Mouse (Mus musculus): ENCODE measurements around the gene Dnajc15. TPM values are rescaled to one million over a fixed set of nuclear protein-coding genes. Genes with fewer than 3 reads are reported as not detected.
A peak's percentile ranks its signal among the peaks of the same experiment; 100 is the strongest.
"Not testable (repeated sequence)": the region's sequence is repeated elsewhere in the genome, so short reads cannot be mapped to it uniquely, and the experiment has no call there.

Gene Dnajc15
- polyA plus RNA-seq (2012; rRNA removed), result 26.9 and 27.1 TPM in 2 replicates

DNA sequence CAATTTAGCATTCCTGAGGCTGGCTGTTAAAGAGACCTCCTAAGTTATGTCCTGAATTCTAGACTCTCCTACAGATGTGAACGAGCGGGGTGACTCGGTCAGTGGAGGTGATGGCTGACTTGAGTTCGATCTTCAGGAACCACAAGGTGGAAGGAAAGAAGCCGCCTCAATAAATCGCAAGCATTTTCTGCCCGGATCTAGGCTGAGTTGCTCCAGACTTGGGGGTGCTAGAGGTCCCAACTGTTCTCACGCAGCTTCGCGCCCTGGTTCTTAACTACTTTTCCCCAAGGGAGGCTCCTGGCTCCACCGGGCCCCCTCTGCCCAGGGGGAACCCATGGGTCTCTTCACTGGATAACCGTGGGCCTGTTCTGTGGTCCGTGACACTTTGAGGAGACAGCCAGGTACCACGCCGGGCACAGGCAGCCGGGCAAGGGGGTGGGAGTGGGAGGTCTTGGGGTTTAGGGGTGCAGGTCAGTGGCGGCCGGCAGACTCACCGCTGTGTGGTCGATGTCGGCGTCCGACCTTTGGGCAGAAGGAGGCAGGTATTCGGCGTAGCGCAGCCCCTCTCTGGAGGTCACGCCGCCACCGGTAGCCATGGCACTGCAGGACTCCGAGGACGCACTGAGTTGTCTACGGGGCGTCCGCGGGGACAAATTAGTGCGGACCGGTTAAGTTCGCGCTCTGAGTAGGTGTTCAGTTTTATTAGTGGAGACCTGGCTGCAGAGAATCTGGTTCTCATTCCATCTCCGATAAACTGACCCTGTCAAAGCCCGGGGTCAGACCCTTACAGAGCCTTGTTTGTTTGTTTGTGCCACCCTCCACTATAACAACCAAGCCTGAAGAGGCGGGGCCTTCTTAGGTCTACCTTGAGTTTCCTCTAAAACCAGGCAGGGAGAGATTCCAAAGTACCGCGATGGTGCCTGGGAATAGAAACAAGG lies at the start of gene Dnajc15:
Gene Dnajc15 (minus strand): TSS at position 822 of the 938 bp plus-strand sequence.
- DNase-seq (ENCODE audit: extremely low spot score in 1 of 2, low spot score in 1 of 2), result peak; percentile 60 to 90

DNA sequence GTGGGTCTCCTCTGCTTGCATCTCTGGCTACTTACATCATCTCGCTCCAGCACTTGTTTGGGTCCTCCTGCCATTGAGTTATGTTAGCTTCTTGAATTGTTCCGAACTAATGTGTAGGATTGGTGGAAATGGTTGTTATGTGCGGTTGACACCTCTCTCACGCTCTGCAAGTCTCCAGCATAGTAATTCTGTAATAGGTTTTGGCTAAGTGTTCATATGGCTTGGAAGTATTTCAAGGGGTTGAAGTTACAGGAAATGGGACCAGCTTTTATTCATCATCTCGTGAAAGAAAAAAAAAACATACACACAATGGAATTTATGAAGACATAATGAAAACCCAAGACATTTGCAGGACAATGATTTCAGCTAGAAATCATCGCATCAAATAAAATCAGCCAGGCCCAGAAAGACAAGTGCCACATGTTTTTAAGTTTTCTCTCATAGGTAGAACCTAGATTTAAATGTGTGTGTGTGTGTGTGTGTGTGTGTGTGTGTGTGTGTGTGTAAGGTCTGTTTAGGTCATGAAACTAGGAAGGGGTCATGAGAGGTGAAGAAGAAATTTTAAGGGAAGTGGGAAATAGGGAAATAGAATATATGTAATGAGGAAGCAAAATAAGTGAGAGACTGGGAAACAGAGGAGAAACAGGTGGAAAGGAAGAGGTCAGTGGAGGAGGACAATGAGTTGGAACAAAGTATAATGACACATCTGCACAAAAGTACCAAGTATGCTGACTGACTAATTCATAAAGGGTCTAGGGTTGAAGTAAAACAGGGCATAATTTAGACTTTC lies 48.3 kb upstream of the Dnajc15 start:
- no peak for DNase-seq (ENCODE audit: extremely low spot score in 1 of 2, low spot score in 1 of 2)

DNA sequence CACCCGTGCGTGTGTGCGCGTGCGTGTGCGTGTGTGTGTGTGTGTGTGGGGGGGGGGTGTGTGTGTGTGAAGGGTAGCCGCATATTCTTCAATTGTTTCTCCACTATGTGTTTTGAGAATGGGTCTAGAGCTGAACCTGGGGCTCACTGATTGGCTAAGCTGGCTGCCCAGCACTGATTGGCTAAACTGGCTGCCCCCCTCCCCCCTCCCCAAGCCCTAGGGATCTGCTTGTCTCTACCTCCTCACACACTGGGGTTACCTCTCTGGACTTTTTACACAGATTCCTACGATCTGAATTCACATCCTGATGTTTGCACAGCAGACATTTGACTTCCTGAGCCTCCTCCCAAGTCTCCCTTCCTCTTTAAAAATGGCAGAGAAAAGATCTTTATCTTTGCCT lies 46.7 kb upstream of the Dnajc15 start:
- DNase-seq (ENCODE audit: extremely low spot score in 1 of 2, low spot score in 1 of 2), result no peak

DNA sequence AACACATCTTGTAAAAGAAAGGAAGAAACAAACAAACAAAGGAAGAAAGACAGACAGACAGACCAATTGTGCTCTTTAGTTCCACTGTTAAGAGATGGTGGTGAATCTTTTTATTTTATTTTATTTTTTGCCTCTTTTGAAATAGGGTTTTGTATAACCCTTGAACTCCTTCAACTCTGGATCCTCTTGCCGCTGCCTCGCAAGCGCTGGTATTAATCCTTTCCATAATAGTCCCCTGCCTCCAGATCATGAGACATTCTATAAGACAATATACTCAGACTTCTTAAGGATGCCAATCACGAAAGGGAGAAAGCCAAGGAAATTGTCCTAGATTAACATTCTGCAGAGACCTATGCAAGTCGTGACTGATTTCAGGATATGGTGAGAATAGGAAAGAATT lies 40.9 kb upstream of the Dnajc15 start:
- no peak for DNase-seq (ENCODE audit: extremely low spot score in 1 of 2, low spot score in 1 of 2)

DNA sequence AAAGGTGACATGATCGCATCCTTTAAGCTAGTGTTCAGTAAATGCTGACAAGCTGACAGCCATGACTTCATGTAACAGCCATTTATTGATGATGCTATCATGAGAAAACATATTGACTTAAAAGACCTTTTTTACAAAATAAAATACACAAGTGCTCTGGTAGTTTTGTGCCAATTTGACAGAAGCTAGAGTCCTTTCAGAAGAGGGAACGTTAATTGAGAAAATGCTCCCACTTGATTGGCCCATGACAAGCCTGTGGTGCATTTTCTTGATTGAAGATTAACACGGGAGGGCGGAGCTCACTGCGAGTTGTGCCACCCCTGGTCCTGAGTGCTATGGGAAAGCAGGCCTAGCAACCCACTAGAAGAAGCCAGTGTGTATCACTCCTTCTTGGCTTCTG lies 31.7 kb upstream of the Dnajc15 start:
- DNase-seq (ENCODE audit: extremely low spot score in 1 of 2, low spot score in 1 of 2), result no peak

DNA sequence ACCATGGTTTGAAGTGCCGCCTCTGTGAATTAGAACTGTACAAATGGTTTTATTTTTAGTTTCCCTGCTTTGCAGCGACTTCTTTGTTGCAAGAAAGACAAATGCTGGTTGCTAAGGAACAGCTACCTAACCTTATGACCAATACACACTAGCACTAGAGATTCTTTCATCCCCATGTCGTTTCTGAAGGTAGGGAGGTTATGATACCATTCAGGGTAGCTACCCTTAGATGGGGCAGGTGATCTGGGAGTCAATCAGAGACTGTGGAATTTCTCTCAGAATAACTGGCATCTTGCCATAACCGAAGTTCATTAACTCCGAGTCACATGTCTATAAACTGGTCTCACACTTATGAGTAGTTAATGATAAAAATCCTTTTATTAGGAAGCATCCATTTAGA lies 30.5 kb upstream of the Dnajc15 start:
- no peak for DNase-seq (ENCODE audit: extremely low spot score in 1 of 2, low spot score in 1 of 2)

DNA sequence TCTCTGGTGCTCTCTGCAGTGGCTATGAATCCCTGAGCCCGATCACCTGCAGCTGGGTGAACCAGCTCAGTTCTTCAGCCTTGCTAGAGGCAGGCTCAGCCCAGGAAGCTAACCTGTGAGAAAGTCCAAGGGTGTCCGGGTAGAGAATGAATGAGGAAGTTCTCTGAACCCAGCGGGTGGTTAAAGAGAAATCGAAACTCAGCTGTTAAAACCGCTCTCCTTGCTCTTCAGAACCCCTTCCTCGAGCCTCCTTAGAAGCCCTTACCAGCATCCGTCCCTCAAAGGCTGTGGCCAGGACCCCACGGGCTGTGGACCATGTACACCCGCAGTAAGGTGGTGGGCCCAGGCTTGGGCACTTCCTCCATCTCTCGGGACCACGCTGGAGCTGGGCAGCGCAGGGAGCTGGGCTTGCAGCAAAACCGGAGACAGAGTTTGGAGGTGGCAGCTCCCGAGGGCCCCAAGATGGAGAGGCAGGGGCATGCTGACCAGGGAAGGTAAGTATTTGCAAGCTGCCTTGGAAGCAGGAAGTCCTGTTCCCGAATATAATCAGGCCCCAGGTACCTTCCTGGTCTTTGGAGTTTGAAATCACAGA lies 29.3 kb upstream of the Dnajc15 start, which contains the start of gene Epsti1:
Gene Epsti1 (plus strand): TSS at position 69 of the 592 bp plus-strand sequence.
- DNase-seq (ENCODE audit: extremely low spot score in 1 of 2, low spot score in 1 of 2), result no peak

DNA sequence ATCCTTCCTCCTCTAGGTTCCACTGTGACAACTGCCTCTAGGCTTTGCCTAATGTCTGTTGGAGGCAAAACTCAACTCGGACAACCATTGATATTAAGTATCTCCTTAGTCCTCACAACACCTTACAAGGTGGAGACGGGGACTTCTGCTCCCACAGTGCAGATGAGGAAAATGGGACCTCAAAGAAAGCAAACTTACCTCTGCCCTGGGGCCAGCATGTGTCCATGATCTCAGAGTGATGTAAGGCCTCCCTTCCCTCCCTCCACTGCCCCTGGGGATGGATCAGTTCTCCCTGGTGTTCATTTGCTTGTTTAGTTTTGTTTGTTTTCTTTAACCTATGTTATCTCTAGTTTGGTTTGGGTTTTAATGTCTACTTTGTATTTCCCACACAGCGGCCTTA lies 27.6 kb upstream of the Dnajc15 start:
- no peak for DNase-seq (ENCODE audit: extremely low spot score in 1 of 2, low spot score in 1 of 2)

DNA sequence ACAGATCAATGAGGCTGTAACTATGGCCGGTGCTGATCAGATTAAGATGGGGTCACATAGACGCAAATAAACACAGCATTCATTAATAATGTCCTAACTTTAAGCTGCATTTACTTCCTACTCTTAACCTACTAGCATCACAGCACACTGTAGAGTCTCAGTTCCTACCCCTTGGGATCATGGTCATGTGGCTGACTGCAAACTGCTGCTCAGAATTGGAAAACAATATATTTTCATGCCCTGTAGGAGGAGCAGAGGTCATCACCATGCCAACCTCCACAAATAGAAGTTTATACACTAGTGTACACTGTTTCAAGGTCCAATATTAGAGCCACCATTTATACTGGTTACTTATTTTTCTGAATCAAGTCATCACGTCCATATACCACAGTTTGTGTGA lies 21.0 kb upstream of the Dnajc15 start:
- DNase-seq (ENCODE audit: extremely low spot score in 1 of 2, low spot score in 1 of 2), result no peak

DNA sequence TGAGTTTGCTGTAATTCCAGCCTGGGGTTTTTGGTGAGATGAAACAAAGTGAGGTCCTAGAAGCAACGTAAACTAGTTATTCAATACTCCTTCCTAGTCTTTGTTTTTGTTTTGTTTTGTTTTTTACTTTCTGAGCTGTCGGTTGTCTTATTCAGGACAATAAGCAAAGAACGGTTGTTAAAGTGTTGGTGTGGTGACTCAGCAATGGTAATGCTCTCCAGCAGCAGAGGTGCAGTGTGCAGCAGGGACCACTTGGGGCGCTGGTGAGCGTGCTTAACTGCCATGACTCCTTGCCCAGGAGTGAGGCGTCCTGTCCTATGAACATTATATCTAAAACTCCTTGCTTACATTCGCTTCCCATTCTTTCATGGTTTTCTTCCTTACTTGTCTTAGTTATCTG lies 15.0 kb upstream of the Dnajc15 start:
- DNase-seq (ENCODE audit: extremely low spot score in 1 of 2, low spot score in 1 of 2), result no peak

DNA sequence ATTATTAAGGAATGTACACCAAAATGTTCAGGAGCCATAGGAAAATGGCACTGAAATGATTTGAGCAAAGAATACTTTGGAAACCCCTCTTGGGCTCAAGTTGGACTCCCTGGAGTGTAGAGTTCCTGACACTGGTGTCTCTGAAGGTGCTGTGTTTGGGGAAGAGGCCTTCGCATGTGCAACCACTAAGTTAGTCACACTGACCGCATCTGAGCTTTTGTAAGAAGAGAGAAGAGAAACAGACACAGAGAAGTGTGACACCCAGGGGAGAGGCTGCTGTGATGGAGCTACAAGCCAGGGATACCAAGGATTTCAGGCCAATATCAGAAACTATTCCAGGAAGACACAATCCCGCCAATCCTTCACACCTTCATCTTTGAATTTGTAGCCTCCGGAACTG lies 12.0 kb upstream of the Dnajc15 start:
- no peak for DNase-seq (ENCODE audit: extremely low spot score in 1 of 2, low spot score in 1 of 2)

DNA sequence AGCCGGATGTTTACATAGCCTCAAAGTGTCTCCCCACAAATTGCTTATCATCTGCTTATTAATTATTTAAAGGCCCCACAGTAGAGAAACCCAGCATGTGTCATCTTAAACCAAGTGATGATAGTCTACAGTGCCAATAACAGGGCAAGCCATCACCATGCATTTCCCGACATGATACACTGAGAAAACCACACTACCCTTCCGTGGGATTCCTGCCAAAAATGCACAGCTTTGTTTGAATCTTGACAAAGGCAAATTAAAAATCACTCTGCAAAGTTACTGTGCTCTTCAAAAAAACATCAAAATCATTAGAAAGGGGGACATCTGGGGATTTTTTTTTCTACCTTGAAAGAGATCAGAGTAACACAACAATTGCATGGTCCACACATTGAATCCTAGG lies 11.5 kb upstream of the Dnajc15 start:
- DNase-seq (ENCODE audit: extremely low spot score in 1 of 2, low spot score in 1 of 2), result no peak

DNA sequence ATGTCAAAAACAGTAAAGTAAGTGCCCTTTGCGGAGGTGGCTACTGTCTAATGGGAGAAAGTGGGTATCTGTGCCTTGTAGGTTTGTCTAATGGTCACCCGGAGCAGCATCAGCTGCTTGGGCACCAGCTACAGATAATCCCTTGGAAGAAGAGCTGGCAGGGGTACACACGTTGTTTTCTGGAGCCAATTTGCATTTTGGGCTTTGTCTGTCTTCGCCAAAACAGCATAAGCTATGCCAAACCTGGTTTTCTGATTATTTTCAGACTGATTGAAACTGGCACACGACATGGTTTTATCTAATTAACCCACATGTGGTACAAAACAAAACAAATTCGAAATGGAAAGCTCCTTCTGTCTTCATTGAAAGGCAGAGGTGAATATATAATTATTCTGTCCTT lies 7.7 kb upstream of the Dnajc15 start:
- no peak for DNase-seq (ENCODE audit: extremely low spot score in 1 of 2, low spot score in 1 of 2)

DNA sequence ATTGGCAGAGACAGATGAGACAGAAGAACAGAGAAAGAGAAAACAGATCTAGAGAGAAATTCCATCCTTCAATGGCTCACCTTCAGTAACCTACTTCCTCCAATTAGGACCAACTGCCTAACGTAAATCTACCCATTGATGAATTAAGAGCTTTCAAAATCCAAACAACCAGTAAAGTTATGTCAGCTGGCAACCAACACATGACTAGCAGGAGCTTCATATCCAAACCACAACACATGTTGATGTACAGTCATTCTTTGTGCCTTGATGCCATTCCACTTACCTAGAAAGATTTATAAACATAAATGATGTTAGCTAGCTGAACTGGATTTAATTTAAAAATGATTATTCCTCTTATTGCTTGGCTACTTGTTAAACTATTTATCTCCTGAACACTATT lies 7.1 kb upstream of the Dnajc15 start:
- DNase-seq (ENCODE audit: extremely low spot score in 1 of 2, low spot score in 1 of 2), result no peak

DNA sequence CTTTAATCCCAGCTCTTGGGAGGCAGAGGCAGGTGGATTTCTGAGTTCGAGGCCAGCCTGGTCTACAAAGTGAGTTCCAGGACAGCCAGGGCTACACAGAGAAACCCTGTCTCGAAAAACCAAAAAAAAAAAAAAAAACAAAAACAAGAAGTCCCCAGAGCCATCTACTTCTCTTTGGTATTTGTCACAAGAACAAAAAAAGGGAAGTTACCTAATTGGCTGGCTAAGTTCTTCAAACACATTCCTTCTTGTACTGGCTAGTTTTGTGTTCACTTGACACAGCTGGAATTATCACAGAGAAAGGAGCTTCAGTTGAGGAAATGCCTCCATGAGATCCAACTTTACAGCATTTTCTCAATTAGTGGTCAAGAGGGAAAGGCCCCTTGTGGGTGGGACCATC lies 3.0 kb upstream of the Dnajc15 start:
- not testable (repeated sequence) for DNase-seq (ENCODE audit: extremely low spot score in 1 of 2, low spot score in 1 of 2)

DNA sequence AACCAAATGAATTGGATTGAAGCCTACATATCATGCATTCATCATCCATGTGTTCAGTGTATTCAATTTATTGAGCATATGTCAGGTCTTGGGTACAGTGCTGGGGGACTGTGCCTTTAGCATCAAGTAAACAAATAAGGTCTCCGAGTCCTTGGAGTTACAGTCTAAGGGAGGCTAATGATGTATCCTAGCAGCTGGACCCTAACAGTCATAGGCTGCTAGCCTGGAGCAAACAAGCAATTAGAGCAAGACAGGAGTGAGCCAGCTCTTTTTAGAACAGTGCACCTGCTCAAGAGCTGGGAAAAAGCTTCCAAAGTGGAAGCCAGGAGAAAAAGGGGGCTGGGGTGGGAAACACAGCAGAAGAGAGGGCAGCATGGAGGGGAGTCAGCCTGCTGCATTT lies 1.3 kb upstream of the Dnajc15 start:
- no peak for DNase-seq (ENCODE audit: extremely low spot score in 1 of 2, low spot score in 1 of 2)

DNA sequence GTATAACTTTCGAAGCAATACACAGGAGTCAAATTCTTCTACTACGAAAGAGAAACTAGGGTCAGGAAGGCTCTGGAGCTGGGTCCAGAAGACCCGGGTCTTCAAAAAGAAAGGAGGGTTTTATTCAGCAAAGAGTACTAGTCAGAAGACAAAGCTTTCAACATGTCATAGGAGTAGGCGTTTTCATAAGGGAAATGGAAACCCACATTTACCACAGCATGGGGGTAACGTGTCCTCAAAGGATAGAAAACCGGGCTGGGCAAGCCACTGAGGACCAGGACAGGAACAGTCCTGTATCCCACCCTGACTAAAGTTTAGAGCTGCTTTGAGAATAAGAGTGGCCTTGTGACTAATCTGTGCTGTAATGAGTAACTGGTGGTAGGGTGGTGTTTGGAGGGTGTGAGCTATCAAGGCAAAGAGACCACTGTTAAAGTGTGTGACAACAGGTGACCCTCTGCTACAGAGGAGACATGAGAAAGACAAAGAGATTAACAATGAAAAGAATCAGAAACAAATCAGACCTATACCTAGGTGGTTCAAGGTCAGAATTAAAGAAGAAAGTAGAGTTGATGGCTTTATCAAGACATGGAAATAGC lies 3.4 kb downstream of the Dnajc15 start:
- DNase-seq (ENCODE audit: extremely low spot score in 1 of 2, low spot score in 1 of 2), result no peak

DNA sequence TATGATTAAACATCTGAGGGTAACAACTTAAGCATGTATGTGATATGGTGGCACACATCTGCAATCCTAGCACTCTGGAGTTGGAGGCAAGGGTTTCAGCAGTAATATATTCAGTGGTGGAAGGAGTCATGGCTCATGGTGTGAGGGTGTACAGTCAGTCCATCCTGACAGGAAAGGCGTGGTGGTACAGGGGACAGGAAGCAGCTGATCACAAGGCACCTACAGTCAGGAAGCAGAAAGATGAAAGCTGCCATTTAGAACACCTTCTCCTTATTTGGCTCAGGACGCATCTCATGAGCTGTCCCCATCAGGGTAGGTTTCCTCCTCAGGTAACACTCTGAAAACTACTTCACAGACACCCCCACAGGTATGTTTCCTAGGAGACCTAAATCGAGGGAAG lies 4.0 kb downstream of the Dnajc15 start:
- DNase-seq (ENCODE audit: extremely low spot score in 1 of 2, low spot score in 1 of 2), result no peak

DNA sequence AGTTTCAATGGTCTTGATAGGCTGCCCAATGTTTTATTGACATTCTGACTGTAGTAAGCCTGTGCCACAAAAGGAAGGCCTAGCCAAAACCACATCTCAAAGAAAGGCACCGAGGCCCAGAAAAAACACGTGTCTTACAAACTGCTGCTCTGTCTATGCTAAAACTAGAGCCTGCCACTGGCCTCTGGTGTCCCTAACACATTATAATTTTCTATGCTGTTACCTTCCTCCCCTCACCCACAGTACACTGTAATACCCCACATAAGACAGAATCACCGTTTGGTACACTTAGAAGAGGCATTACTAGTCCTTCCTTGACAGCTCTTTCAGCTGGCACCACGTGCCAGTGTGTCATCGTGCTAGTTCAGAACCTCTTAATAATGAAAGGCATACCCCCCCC lies 7.3 kb downstream of the Dnajc15 start:
- DNase-seq (ENCODE audit: extremely low spot score in 1 of 2, low spot score in 1 of 2), result no peak

DNA sequence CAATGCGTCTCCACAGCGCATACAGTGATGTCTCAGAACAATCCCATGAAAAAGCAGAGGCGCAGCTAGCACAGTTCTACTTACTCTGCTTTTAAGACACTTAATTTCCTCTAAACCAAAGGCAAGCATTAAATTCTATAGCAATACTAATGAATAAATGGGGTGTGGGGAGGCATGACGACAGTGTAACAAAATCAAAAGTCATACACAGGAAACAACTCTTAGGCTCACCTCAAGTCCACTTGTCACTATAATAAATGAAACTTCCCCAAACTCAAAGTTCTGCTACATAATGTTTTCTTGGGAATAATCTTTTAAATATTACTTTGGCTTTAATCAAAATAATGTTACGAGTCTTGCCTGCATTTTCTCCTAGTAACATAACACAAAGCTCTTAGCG lies 10.4 kb downstream of the Dnajc15 start:
- no peak for DNase-seq (ENCODE audit: extremely low spot score in 1 of 2, low spot score in 1 of 2)

DNA sequence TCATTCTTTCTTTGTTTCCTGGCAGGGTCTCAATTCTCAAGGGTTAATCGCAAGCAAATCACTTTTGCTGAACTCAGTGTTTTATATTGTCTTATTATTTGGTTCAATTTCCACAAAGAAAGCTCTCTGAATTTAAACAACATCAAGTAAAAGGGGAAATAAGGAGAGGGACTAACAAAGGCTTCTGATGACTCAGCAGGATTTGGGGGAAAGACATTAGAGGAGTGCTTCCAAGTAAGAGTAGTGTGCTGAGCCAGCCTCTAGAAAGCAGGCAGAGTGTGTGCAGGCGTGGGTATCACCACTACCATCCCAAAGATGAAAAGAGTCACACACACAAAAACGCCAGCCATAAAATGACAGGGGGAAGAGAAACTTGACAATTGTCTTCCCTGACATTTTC lies 10.9 kb downstream of the Dnajc15 start:
- peak in 1 of 2 experiments; percentile 13 for DNase-seq (ENCODE audit: extremely low spot score in 1 of 2, low spot score in 1 of 2)

All from frontal cortex, adult 2 months (tissue).